Mouse (Mus musculus) midbrain, embryonic 14.5 days (tissue): ENCODE measurements around the gene Antxr1. TPM values are rescaled to one million over a fixed set of nuclear protein-coding genes. Genes with fewer than 3 reads are reported as not detected.

Experiments
- ATAC-seq: fragments of 200-750 bp; cut with Nextera tagmentation; 2 replicates; pipeline ENCODE4 v1.8.0; 2017; ENCODE audit warnings: moderate number of reproducible peaks, moderate library complexity; ENCODE audit not compliant: low FRiP score, low TSS enrichment
- DNase-seq: peaks from one replicate; pipeline ENCODE4 v3.0.0-alpha.2; 2015
- H3K27ac ChIP-seq: fragments of 300-500 bp; sonication (generic); replicated peaks from 2 replicates; pipeline ENCODE4 v1.5.1; 2014; ENCODE audit warnings: mild to moderate bottlenecking, low read depth, low read length, moderate library complexity
- H3K27me3 ChIP-seq: fragments of 300-500 bp; sonication (generic); 2 replicates; pipeline ENCODE4 v1.6.1; 2014; ENCODE audit warnings: low read length, control low read depth, mixed read lengths; ENCODE audit not compliant: control insufficient read depth, insufficient read depth
- H3K36me3 ChIP-seq: fragments of 300-500 bp; sonication (generic); 2 replicates; pipeline ENCODE4 v1.6.1; 2014; ENCODE audit warnings: low read length, control low read depth; ENCODE audit not compliant: control insufficient read depth, insufficient read depth
- H3K4me1 ChIP-seq: fragments of 300-500 bp; sonication (generic); 2 replicates; pipeline ENCODE4 v1.6.1; 2014; ENCODE audit warnings: mild to moderate bottlenecking, antibody characterized with exemption, low read length, control low read depth; ENCODE audit not compliant: control insufficient read depth, insufficient read depth
- H3K4me2 ChIP-seq: fragments of 300-500 bp; sonication (generic); 2 replicates; pipeline ENCODE4 v1.6.1; 2014; ENCODE audit warnings: mild to moderate bottlenecking, low read length, moderate library complexity
- H3K4me3 ChIP-seq: fragments of 300-500 bp; sonication (generic); replicated peaks from 2 replicates; pipeline ENCODE4 v1.5.1; 2014; ENCODE audit warnings: low read depth, low read length
- H3K9ac ChIP-seq: fragments of 300-500 bp; sonication (generic); replicated peaks from 2 replicates; pipeline ENCODE4 v1.6.1; 2014; ENCODE audit warnings: mild to moderate bottlenecking, low read length, moderate library complexity
- H3K9me3 ChIP-seq: fragments of 300-500 bp; sonication (generic); 2 replicates; pipeline ENCODE4 v1.6.1; 2016; ENCODE audit warnings: low read length, control low read depth, mixed read lengths; ENCODE audit not compliant: control insufficient read depth
- WGBS: fragments of 180-500 bp; shearing (Covaris S2); extraction: QIAGEN DNeasy Blood & Tissue Kit; methylation state at CpG from one replicate; pipeline ENCODE4 v1.1.7; 2014; 5-methylcytosine and 5-hydroxymethylcytosine counted together
- polyA plus RNA-seq: library from polyadenylated mRNA; unstranded; fragments of >200 nt; fragmentation: Nextera tagmentation; extraction: Ambion mirVana; gene quantifications from 2 replicates; pipeline ENCODE4 v1.2.1, GENCODE M21; 2014

Gene Antxr1
- polyA plus RNA-seq, 1 experiment from 2014 or later, result 3.6 TPM

- 73% methylated on average over 12 of the region's 12 CpGs for WGBS
- no peaks in the 10 kb centered on the region for H3K36me3 ChIP-seq
- H3K9me3 ChIP-seq, result no peaks in the 10 kb centered on the region
- DNase-seq (peak; percentile 24), ATAC-seq (no peak)
- no peak overlapping the region for H3K4me3 ChIP-seq
- no peak overlapping the region for H3K9ac ChIP-seq
- no peaks in the 10 kb centered on the region for H3K4me1 ChIP-seq
- H3K27me3 ChIP-seq, result no peaks in the 10 kb centered on the region
- H3K4me2 ChIP-seq, result no peak overlapping the region
- H3K27ac ChIP-seq, result no peak overlapping the region
Measured at GRCm38 (mm10) chr6:87139796-87140553, 195.6 kb downstream of the Antxr1 start.

GRCm38 (mm10) chr6:87138479-87138878 lies 197.1 kb downstream of the Antxr1 start:
- H3K27me3 ChIP-seq, result no peaks in the 10 kb centered on the region
- no peaks in the 10 kb centered on the region for H3K9me3 ChIP-seq
- 93% methylated on average over 5 of the region's 5 CpGs for WGBS
- no peak overlapping the region for H3K9ac ChIP-seq
- no peaks in the 10 kb centered on the region for H3K4me1 ChIP-seq
- H3K27ac ChIP-seq, result no peak overlapping the region
- H3K4me2 ChIP-seq, result no peak overlapping the region
- no peaks in the 10 kb centered on the region for H3K36me3 ChIP-seq
- ATAC-seq, result no peak
- no peak for DNase-seq
- no peak overlapping the region for H3K4me3 ChIP-seq

GRCm38 (mm10) chr6:87133966-87134546 lies 201.6 kb downstream of the Antxr1 start:
- H3K36me3 ChIP-seq, result no peaks in the 10 kb centered on the region
- H3K9me3 ChIP-seq, result no peaks in the 10 kb centered on the region
- H3K27ac ChIP-seq, result no peak overlapping the region
- H3K4me2 ChIP-seq, result no peak overlapping the region
- H3K4me3 ChIP-seq, result no peak overlapping the region
- ATAC-seq, result no peak
- no peaks in the 10 kb centered on the region for H3K27me3 ChIP-seq
- H3K4me1 ChIP-seq, result no peaks in the 10 kb centered on the region
- no peak overlapping the region for H3K9ac ChIP-seq
- no peak for DNase-seq
- 67% methylated on average over 12 of the region's 12 CpGs for WGBS

GRCm38 (mm10) chr6:87133520-87133919 lies 202.1 kb downstream of the Antxr1 start:
- DNase-seq (no peak), ATAC-seq (no peak)
- Histone ChIP-seq H3K4me2 (no peak overlapping the region), H3K36me3 (no peaks in the 10 kb centered on the region), H3K4me3 (no peak overlapping the region), H3K9ac (no peak overlapping the region), H3K27me3 (no peaks in the 10 kb centered on the region), H3K9me3 (no peaks in the 10 kb centered on the region), H3K27ac (no peak overlapping the region), H3K4me1 (no peaks in the 10 kb centered on the region)
- 87% methylated on average over 3 of the region's 3 CpGs for WGBS

GRCm38 (mm10) chr6:87131078-87131477 lies 204.5 kb downstream of the Antxr1 start:
- H3K36me3 ChIP-seq, result no peaks in the 10 kb centered on the region
- no peak overlapping the region for H3K4me2 ChIP-seq
- no peaks in the 10 kb centered on the region for H3K4me1 ChIP-seq
- no peaks in the 10 kb centered on the region for H3K9me3 ChIP-seq
- 63% methylated on average over 1 of the region's 1 CpGs for WGBS
- DNase-seq, result no peak
- no peaks in the 10 kb centered on the region for H3K27me3 ChIP-seq
- no peak overlapping the region for H3K4me3 ChIP-seq
- H3K9ac ChIP-seq, result no peak overlapping the region
- ATAC-seq, result no peak
- H3K27ac ChIP-seq, result no peak overlapping the region

- H3K4me2 ChIP-seq, result no peak overlapping the region
- H3K27ac ChIP-seq, result no peak overlapping the region
- H3K27me3 ChIP-seq, result no peaks in the 10 kb centered on the region
- H3K4me3 ChIP-seq, result no peak overlapping the region
- H3K4me1 ChIP-seq, result no peaks in the 10 kb centered on the region
- no peaks in the 10 kb centered on the region for H3K36me3 ChIP-seq
- no peak for ATAC-seq
- DNase-seq, result no peak
- H3K9ac ChIP-seq, result no peak overlapping the region
- WGBS, result 96% methylated on average over 7 of the region's 7 CpGs
- no peaks in the 10 kb centered on the region for H3K9me3 ChIP-seq
Measured at GRCm38 (mm10) chr6:87130628-87131027, 205.0 kb downstream of the Antxr1 start.

- Histone ChIP-seq H3K9me3 (no peaks in the 10 kb centered on the region), H3K9ac (no peak overlapping the region), H3K27me3 (no peaks in the 10 kb centered on the region), H3K4me3 (no peak overlapping the region), H3K4me2 (no peak overlapping the region), H3K4me1 (no peaks in the 10 kb centered on the region), H3K27ac (no peak overlapping the region), H3K36me3 (no peaks in the 10 kb centered on the region)
- DNase-seq (no peak), ATAC-seq (no peak)
- WGBS, result 94% methylated on average over 8 of the region's 8 CpGs
Measured at GRCm38 (mm10) chr6:87129861-87130260, 205.8 kb downstream of the Antxr1 start.

- Histone ChIP-seq H3K4me2 (no peak overlapping the region), H3K27ac (no peak overlapping the region), H3K36me3 (no peaks in the 10 kb centered on the region), H3K9ac (no peak overlapping the region), H3K4me3 (no peak overlapping the region), H3K9me3 (no peaks in the 10 kb centered on the region), H3K27me3 (no peaks in the 10 kb centered on the region), H3K4me1 (no peaks in the 10 kb centered on the region)
- 85% methylated on average over 8 of the region's 8 CpGs for WGBS
- ATAC-seq (no peak), DNase-seq (no peak)
Measured at GRCm38 (mm10) chr6:87127049-87127753, 208.4 kb downstream of the Antxr1 start.
